Mouse (Mus musculus) limb, embryonic 10.5 days (tissue): ENCODE results near the gene Ddx20. TPM values are rescaled to one million over a fixed set of nuclear protein-coding genes. Genes with fewer than 3 reads are reported as not detected.

Source experiments
- DNase-seq: peaks from one replicate; pipeline ENCODE4 v3.0.0-alpha.2; 2017; ENCODE audit warnings: low spot score
- H3K27ac ChIP-seq: fragments of 300-500 bp; sonication (generic); 2 replicates; pipeline ENCODE4 v1.5.1; 2016; ENCODE audit warnings: mild to moderate bottlenecking
- H3K27me3 ChIP-seq: fragments of 300-500 bp; sonication (generic); 2 replicates; pipeline ENCODE4 v1.6.1; 2016; ENCODE audit warnings: low read depth, mild to moderate bottlenecking; ENCODE audit not compliant: poor library complexity, severe bottlenecking
- H3K36me3 ChIP-seq: fragments of 300-500 bp; sonication (generic); 2 replicates; pipeline ENCODE4 v1.6.1; 2016; ENCODE audit warnings: mild to moderate bottlenecking, moderate library complexity
- H3K4me1 ChIP-seq: fragments of 300-500 bp; sonication (generic); 2 replicates; pipeline ENCODE4 v1.6.1; 2016
- H3K4me3 ChIP-seq: fragments of 300-500 bp; sonication (generic); 2 replicates; pipeline ENCODE4 v1.5.1; 2016; ENCODE audit warnings: mild to moderate bottlenecking, moderate library complexity
- H3K9me3 ChIP-seq: fragments of 300-500 bp; sonication (generic); replicated peaks from 2 replicates; pipeline ENCODE4 v1.6.1; 2016; ENCODE audit warnings: mild to moderate bottlenecking
- WGBS: fragments of 180-500 bp; shearing (Covaris S2); methylation state at CpG from one replicate; pipeline ENCODE4 v1.1.7; 2016; 5-methylcytosine and 5-hydroxymethylcytosine counted together
- polyA plus RNA-seq: library from polyadenylated mRNA; unstranded; fragments of >200 nt; fragmentation: Nextera tagmentation; extraction: Ambion mirVana; gene quantifications from 2 replicates; pipeline ENCODE4 v1.2.1, GENCODE M21; 2016

Gene Ddx20
- polyA plus RNA-seq, 1 experiment from 2014 or later = 51.6 TPM

- no peaks in the 10 kb centered on the region for H3K27me3 ChIP-seq
- no peaks in the 10 kb centered on the region for H3K9me3 ChIP-seq
- H3K27ac ChIP-seq = no peak overlapping the region
- no peak overlapping the region for H3K4me3 ChIP-seq
- 81% methylated on average over 5 of the region's 5 CpGs for WGBS
- no peaks in the 10 kb centered on the region for H3K4me1 ChIP-seq
- no peak for DNase-seq
- H3K36me3 ChIP-seq = no peaks in the 10 kb centered on the region
Observed at GRCm38 (mm10) chr3:105643566-105643965, 43.8 kb downstream of the Ddx20 start.

- Histone ChIP-seq H3K36me3 (no peaks in the 10 kb centered on the region), H3K4me1 (no peaks in the 10 kb centered on the region), H3K4me3 (no peak overlapping the region), H3K27ac (no peak overlapping the region), H3K27me3 (no peaks in the 10 kb centered on the region), H3K9me3 (no peaks in the 10 kb centered on the region)
- WGBS = 68% methylated on average over 1 of the region's 1 CpGs
- no peak for DNase-seq
Observed at GRCm38 (mm10) chr3:105642186-105642585, 45.2 kb downstream of the Ddx20 start.

GRCm38 (mm10) chr3:105633021-105633420 is 54.4 kb downstream of the Ddx20 start:
- DNase-seq = no peak
- Histone ChIP-seq H3K4me1 (peaks cover 9% of the 10 kb centered on the region), H3K27me3 (no peaks in the 10 kb centered on the region), H3K27ac (no peak overlapping the region), H3K36me3 (no peaks in the 10 kb centered on the region), H3K9me3 (no peaks in the 10 kb centered on the region), H3K4me3 (no peak overlapping the region)
- WGBS = 92% methylated on average over 3 of the region's 3 CpGs

- Histone ChIP-seq H3K9me3 (no peaks in the 10 kb centered on the region), H3K4me1 (peaks cover 13% of the 10 kb centered on the region), H3K27ac (no peak overlapping the region), H3K36me3 (no peaks in the 10 kb centered on the region), H3K4me3 (no peak overlapping the region), H3K27me3 (no peaks in the 10 kb centered on the region)
- peak; percentile 32 for DNase-seq
- 66% methylated on average over 2 of the region's 2 CpGs for WGBS
Observed at GRCm38 (mm10) chr3:105632296-105632695, 55.1 kb downstream of the Ddx20 start.

Other genes with a start within 250 kb of the Ddx20 start
- 0.13 and 0.19 TPM in 2 replicates for gene Kcnd3, start 235.2 kb downstream of the Ddx20 start, polyA plus RNA-seq
- 0.33 and 0.50 TPM in 2 replicates for gene Inka2, start 17.0 kb upstream of the Ddx20 start, polyA plus RNA-seq
- 67.3 and 71.6 TPM in 2 replicates for gene Rap1a, start 113.8 kb upstream of the Ddx20 start, polyA plus RNA-seq
- 0.25 TPM in 1 of 2 replicates, not detected in the other for gene Adora3, start 183.3 kb upstream of the Ddx20 start, polyA plus RNA-seq
- 0.30 TPM in 1 of 2 replicates, not detected in the other for gene Tmigd3, start 183.3 kb upstream of the Ddx20 start, polyA plus RNA-seq
- gene I830077J02Rik, start 245.1 kb upstream of the Ddx20 start, polyA plus RNA-seq = 0.41 and 0.54 TPM in 2 replicates